Mouse (Mus musculus): ENCODE results near the gene Lin54. TPM values are rescaled to one million over a fixed set of nuclear protein-coding genes. Genes with fewer than 3 reads are reported as not detected.
A peak's percentile ranks its signal among the peaks of the same experiment; 100 is the strongest.

Lin54 gene
- total and polyA plus RNA-seq, 3 experiments: 11.8 to 14.1 (median 12.9) TPM

DNA sequence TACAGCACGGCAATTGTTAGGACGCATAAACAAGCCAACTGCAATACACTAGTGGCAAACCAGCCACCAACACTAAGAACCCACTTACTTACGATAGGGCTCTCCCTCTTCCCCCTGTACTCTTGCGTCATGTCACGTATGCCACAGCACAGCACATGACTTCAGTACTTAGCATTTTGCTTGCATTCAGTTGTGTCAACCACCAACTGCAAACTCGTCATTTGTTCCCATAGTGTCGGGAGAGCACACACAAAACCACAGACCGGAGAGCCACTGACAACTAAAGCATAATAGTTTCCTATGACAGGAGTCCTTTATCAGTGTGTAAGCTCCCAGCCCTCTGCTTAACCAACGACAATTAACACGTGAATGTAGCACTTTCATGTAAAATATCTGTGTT, 33.8 kb downstream of the Lin54 start:
- peaks cover 0 to 20% of the 10 kb centered on the region in 2 experiments; a peak in 1 of 4 replicates for H3K4me1 ChIP-seq (ENCODE audit: control insufficient read depth in 1 of 2, insufficient read depth in 2 of 2)

DNA sequence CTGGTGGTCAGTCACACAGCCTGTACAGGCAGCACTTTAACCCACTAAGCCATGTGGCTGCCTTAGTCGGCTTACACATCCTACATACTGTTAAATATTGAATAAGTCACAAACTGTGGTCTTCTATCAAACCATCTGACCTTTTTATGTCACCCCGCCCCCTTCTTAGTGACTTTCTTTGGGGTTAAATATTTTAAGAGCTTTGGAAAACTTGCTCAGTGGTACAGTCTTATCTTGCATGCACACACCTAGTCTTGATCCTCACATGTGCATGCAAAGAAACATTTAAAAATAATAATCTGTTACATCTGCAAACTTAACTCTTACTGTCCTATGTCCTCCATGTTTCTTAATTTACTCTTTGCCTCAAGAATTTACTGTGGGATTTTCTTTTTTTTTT, 38.1 kb downstream of the Lin54 start:
- peaks cover 2% of the 10 kb centered on the region for H3K9me3 ChIP-seq (replicated peaks; ENCODE audit: low read length)
- no peak overlapping the region for H3K9ac ChIP-seq (ENCODE audit: insufficient read depth, low read depth)
- dilution Hi-C loops (cut with MboI; ENCODE audit: extremely low pct_ligation_motif_present, extremely low pct_unique_long_range_greater_than_20kb, low sequenced_read_pairs) (no loop called here), in situ Hi-C loops (cut with MboI; ENCODE audit: low pct_ligation_motif_present, low pct_unique_long_range_greater_than_20kb, low sequenced_read_pairs) (no loop called here)
- peaks cover 38 to 75% of the 10 kb centered on the region in 2 experiments for H3K36me3 ChIP-seq (replicated peaks in 1 of 2; ENCODE audit: control insufficient read depth in 1 of 2, insufficient read depth in 1 of 2, low read length in 1 of 2)
- no peak overlapping the region for H3K27ac ChIP-seq (ENCODE audit: insufficient read depth, low read depth)
- peaks cover 0 to 12% of the 10 kb centered on the region in 2 experiments; a peak in 1 of 4 replicates for H3K4me1 ChIP-seq (ENCODE audit: control insufficient read depth in 1 of 2, insufficient read depth in 2 of 2)
- H3K79me2 ChIP-seq (replicated peaks; ENCODE audit: control insufficient read depth, extremely low read depth, insufficient read depth, poor library complexity, severe bottlenecking): no peaks in the 10 kb centered on the region; the same call in 1 of the 2 replicates
- no peak for TF ChIP-seq TBP (conservative IDR thresholded peaks at IDR 0.05; ENCODE audit: low read depth, low read length)
- no peak for TF ChIP-seq IRF4 (IDR thresholded peaks at IDR 0.05; ENCODE audit: low read depth, low read length)
- TF ChIP-seq ZC3H11A (IDR thresholded peaks at IDR 0.05; ENCODE audit: low read depth, low read length): no peak
- no peak for TF ChIP-seq CHD1 (IDR thresholded peaks at IDR 0.05; ENCODE audit: low read depth, low read length)
- no peak for TF ChIP-seq USF1 (IDR thresholded peaks at IDR 0.05; ENCODE audit: low read depth, low read length)
- no peak for TF ChIP-seq ETS1 (conservative IDR thresholded peaks at IDR 0.05; ENCODE audit: low read depth, low read length)
- no peak for TF ChIP-seq ZNF384 (IDR thresholded peaks at IDR 0.05; ENCODE audit: low read depth, low read length)
- TF ChIP-seq MYC (IDR thresholded peaks at IDR 0.05; ENCODE audit: low read depth, low read length): no peak
- no peak for TF ChIP-seq MAFK (IDR thresholded peaks at IDR 0.05; ENCODE audit: insufficient replicate concordance, low read length)
- TF ChIP-seq RAD21 (IDR thresholded peaks at IDR 0.05; ENCODE audit: low read depth, low read length): no peak
- TF ChIP-seq USF2 (conservative IDR thresholded peaks at IDR 0.05; ENCODE audit: low read depth, low read length): no peak
- TF ChIP-seq CHD2 (IDR thresholded peaks at IDR 0.05; ENCODE audit: low read length): no peak
- no peak for TF ChIP-seq NRF1 (IDR thresholded peaks at IDR 0.05; ENCODE audit: low read depth, low read length)
- TF ChIP-seq CTCF (conservative IDR thresholded peaks at IDR 0.05 in 1 of 2, IDR thresholded peaks at IDR 0.05 in 1 of 2; ENCODE audit: low read depth in 2 of 2, low read length in 2 of 2): no peak
- no peak overlapping the region for H3K4me3 ChIP-seq (replicated peaks in 1 of 3; ENCODE audit: low read depth in 2 of 3, low read length in 2 of 3, poor library complexity in 1 of 3)
- DNase-seq (ENCODE audit: extremely low read depth): no peak
- no peak overlapping the region for H3K4me2 ChIP-seq (ENCODE audit: insufficient read depth, low read depth, poor library complexity, severe bottlenecking)
- H3K27me3 ChIP-seq (replicated peaks): no peaks in the 10 kb centered on the region

More for the DNA sequence above, 33.8 kb downstream of the Lin54 start:
- H3K4me2 ChIP-seq (ENCODE audit: insufficient read depth, low read depth, poor library complexity, severe bottlenecking): no peak overlapping the region
- peak; percentile 63 for DNase-seq (ENCODE audit: extremely low read depth)
- no peaks in the 10 kb centered on the region for H3K9me3 ChIP-seq (replicated peaks; ENCODE audit: low read length)
- H3K27ac ChIP-seq (ENCODE audit: insufficient read depth, low read depth): no peak overlapping the region
- H3K79me2 ChIP-seq (replicated peaks; ENCODE audit: control insufficient read depth, extremely low read depth, insufficient read depth, poor library complexity, severe bottlenecking): no peaks in the 10 kb centered on the region; the same call in 1 of the 2 replicates
- no peak overlapping the region for H3K4me3 ChIP-seq (replicated peaks in 1 of 3; ENCODE audit: low read depth in 2 of 3, low read length in 2 of 3, poor library complexity in 1 of 3)
- peaks cover 19 to 60% of the 10 kb centered on the region in 2 experiments for H3K36me3 ChIP-seq (replicated peaks in 1 of 2; ENCODE audit: control insufficient read depth in 1 of 2, insufficient read depth in 1 of 2, low read length in 1 of 2)
- H3K27me3 ChIP-seq (replicated peaks): no peaks in the 10 kb centered on the region
- TF ChIP-seq ZC3H11A (IDR thresholded peaks at IDR 0.05; ENCODE audit: low read depth, low read length) (no peak), GABPA (IDR thresholded peaks at IDR 0.05; ENCODE audit: insufficient replicate concordance, low read depth, low read length) (no peak), ETS1 (conservative IDR thresholded peaks at IDR 0.05; ENCODE audit: low read depth, low read length) (peak; percentile 96), JUND (conservative IDR thresholded peaks at IDR 0.05; ENCODE audit: low read depth, low read length) (0 out of 2 replicates have a peak, but pooled peaks have one; percentile 31), MYC (IDR thresholded peaks at IDR 0.05; ENCODE audit: low read depth, low read length) (0 out of 2 replicates have a peak, but pooled peaks have one; percentile 48), JUN (IDR thresholded peaks at IDR 0.05; ENCODE audit: insufficient read depth, low read depth, low read length) (peak; percentile 30; the same call in 1 of the 2 replicates), EP300 (IDR thresholded peaks at IDR 0.05; ENCODE audit: low read length) (0 out of 2 replicates have a peak, but pooled peaks have one; percentile 39), USF2 (conservative IDR thresholded peaks at IDR 0.05; ENCODE audit: low read depth, low read length) (no peak), SIN3A (IDR thresholded peaks at IDR 0.05; ENCODE audit: low read length) (no peak), BHLHE40 (IDR thresholded peaks at IDR 0.05; ENCODE audit: low read depth, low read length) (peak; percentile 93)
- in situ Hi-C loops (cut with MboI; ENCODE audit: low pct_ligation_motif_present, low pct_unique_long_range_greater_than_20kb, low sequenced_read_pairs) (no loop called here), dilution Hi-C loops (cut with MboI; ENCODE audit: extremely low pct_ligation_motif_present, extremely low pct_unique_long_range_greater_than_20kb, low sequenced_read_pairs) (no loop called here)
- H3K9ac ChIP-seq (ENCODE audit: insufficient read depth, low read depth): no peak overlapping the region

Data from CH12.LX (cell line).